Mouse (Mus musculus) cortical plate, adult 2 months (tissue): ENCODE data around the gene Syne2.

Experiments
- CTCF ChIP-seq: fragments of 200-500 bp; IDR thresholded peaks from 2 replicates; pipeline ENCODE4 v1.5.1; 2011; ENCODE audit warnings: mild to moderate bottlenecking, control low read depth, low read length; ENCODE audit not compliant: insufficient read depth; ENCODE audit errors: extremely low read depth
- POLR2A ChIP-seq: fragments of 200-500 bp; IDR thresholded peaks from 2 replicates; pipeline ENCODE4 v1.6.1; 2011; ENCODE audit warnings: mild to moderate bottlenecking, low read length, control low read depth; ENCODE audit not compliant: insufficient read depth; ENCODE audit errors: extremely low read depth

GRCm38 (mm10) chr12:76047921-76048320 lies 230.0 kb downstream of the Syne2 start:
- no peak for TF ChIP-seq POLR2A
- no peak for TF ChIP-seq CTCF
